Mouse (Mus musculus) cerebellum, postnatal 10 days (tissue): ENCODE measurements at regions not wholly inside any gene's neighbourhood (a gene's known extent, or its start where the extent isn't known, plus 50 kb on each side); places are given as distances from the start of the nearest gene placed in this dataset.

ENCODE experiments used
- DNase-seq, 2 experiments: peaks; one replicate each; pipeline ENCODE4 v3.0.0; 2021; ENCODE audit warnings: mixed read lengths in 2 of 2

- no peak for DNase-seq
Observed at GRCm38 (mm10) chr12:70720178-70720894, 105.0 kb upstream of the Frmd6 start.

- no peak for DNase-seq
Observed at GRCm38 (mm10) chr12:70725326-70725725, 100.0 kb upstream of the Frmd6 start.

GRCm38 (mm10) chr12:70727496-70728259 is 97.6 kb upstream of the Frmd6 start:
- no peak for DNase-seq

GRCm38 (mm10) chr12:70728407-70728806 is 96.9 kb upstream of the Frmd6 start:
- DNase-seq, result no peak

GRCm38 (mm10) chr12:70729961-70730360 is 95.4 kb upstream of the Frmd6 start:
- DNase-seq, result no peak

GRCm38 (mm10) chr12:70731498-70731897 is 93.8 kb upstream of the Frmd6 start:
- no peak for DNase-seq

- DNase-seq, result no peak
Observed at GRCm38 (mm10) chr12:70732591-70732990, 92.7 kb upstream of the Frmd6 start.

- no peak for DNase-seq
Observed at GRCm38 (mm10) chr12:70738554-70738953, 86.8 kb upstream of the Frmd6 start.

GRCm38 (mm10) chr12:70739316-70739715 is 86.0 kb upstream of the Frmd6 start:
- no peak for DNase-seq

GRCm38 (mm10) chr12:70739766-70740165 is 85.5 kb upstream of the Frmd6 start:
- no peak for DNase-seq

GRCm38 (mm10) chr12:70742836-70743235 is 82.5 kb upstream of the Frmd6 start:
- DNase-seq, result no peak

- no peak for DNase-seq
Observed at GRCm38 (mm10) chr12:70745681-70746080, 79.6 kb upstream of the Frmd6 start.

- no peak for DNase-seq
Observed at GRCm38 (mm10) chr12:70749651-70750050, 75.7 kb upstream of the Frmd6 start.

GRCm38 (mm10) chr12:70750651-70751578 is 74.4 kb upstream of the Frmd6 start:
- DNase-seq, result no peak

- DNase-seq, result peak; percentile 26 to 28
Observed at GRCm38 (mm10) chr12:70752266-70752910, 72.9 kb upstream of the Frmd6 start.

- peak in 1 of 2 experiments; percentile 16 for DNase-seq
Observed at GRCm38 (mm10) chr12:70752911-70753290, 72.4 kb upstream of the Frmd6 start.

GRCm38 (mm10) chr12:70753458-70753857 is 71.9 kb upstream of the Frmd6 start:
- no peak for DNase-seq

GRCm38 (mm10) chr12:70758080-70758479 is 67.2 kb upstream of the Frmd6 start:
- no peak for DNase-seq

- DNase-seq, result no peak
Observed at GRCm38 (mm10) chr12:70763542-70763941, 61.8 kb upstream of the Frmd6 start.

- DNase-seq, result no peak
Observed at GRCm38 (mm10) chr12:70766319-70766718, 59.0 kb upstream of the Frmd6 start.

- no peak for DNase-seq
Observed at GRCm38 (mm10) chr12:70767959-70768358, 57.4 kb upstream of the Frmd6 start.

- no peak for DNase-seq
Observed at GRCm38 (mm10) chr12:70768745-70769144, 56.6 kb upstream of the Frmd6 start.
